Comparison of ENCODE assay signal across 8 mouse cellular contexts in genomic region chr2:26237290-26237782, GRCm38 (mm10). TPM values are rescaled to one million over a fixed set of nuclear protein-coding genes. Genes with fewer than 3 reads are reported as not detected.
DNase-seq lines count a peak whose midpoint lies in the region; ATAC-seq lines count a peak whose summit lies in the region.

Gene Qsox2, minus strand, starts transcription at chr2:26237525.

- peak; percentile 97 for DNase-seq in adipocyte (ENCODE audit: low spot score)
- peak; percentile 95 for DNase-seq in embryo, embryonic 10 days (ENCODE audit: low spot score)
- DNase-seq in gastrocnemius, postnatal 10 days, result peak; percentile 94
- peak; percentile 89 for DNase-seq in induced T-regulatory cell, adult 2 months (ENCODE audit: low read depth)
- peak; percentile 45 to 80 for DNase-seq in left cerebral cortex, adult 9 months (ENCODE audit: low spot score in 2 of 2)
- DNase-seq in right cerebral cortex, postnatal 14 days, result peak; percentile 91
- DNase-seq in urinary bladder, postnatal 36 days (ENCODE audit: low spot score in 2 of 2), result peak; percentile 89 to 94

- peak; percentile 93 for ATAC-seq in megakaryocyte progenitor cell, adult 5-6 weeks (replicated peaks; ENCODE audit: poor library complexity)

RNA-seq across cellular contexts. Expression of gene Qsox2, which starts in this region (rescaled TPM):
- total RNA-seq in gastrocnemius, postnatal 10 days (2021), result 1 to 10 TPM; 5.9 to 7.6 TPM
- 6.9 and 10.3 TPM in 2 replicates for total RNA-seq in megakaryocyte progenitor cell, adult 5-6 weeks (2015)
- 5.3 and 5.9 TPM in 2 replicates for total RNA-seq in megakaryocyte progenitor cell, adult 5-6 weeks (2017)

Comparison
In these comparisons a context has a peak if more than half of its experiments do, and no peak if none do; other contexts are left out.
1. Peak in every context shown above with its lines: DNase-seq and ATAC-seq.